Mouse (Mus musculus) liver, embryonic 12.5 days (tissue): ENCODE measurements around the gene Ccnc. TPM values are rescaled to one million over a fixed set of nuclear protein-coding genes. Genes with fewer than 3 reads are reported as not detected.
A peak's percentile ranks its signal among the peaks of the same experiment; 100 is the strongest.

Experiments
- ATAC-seq: fragments of 200-750 bp; cut with Nextera tagmentation; 2 replicates; pipeline ENCODE4 v1.8.0; 2017; ENCODE audit warnings: moderate number of reproducible peaks, mild to moderate bottlenecking, moderate library complexity
- H3K27ac ChIP-seq: fragments of 300-500 bp; sonication (generic); 2 replicates; pipeline ENCODE4 v1.5.1; 2016; ENCODE audit warnings: mild to moderate bottlenecking
- H3K27me3 ChIP-seq: fragments of 300-500 bp; sonication (generic); replicated peaks from 2 replicates; pipeline ENCODE4 v1.6.1; 2016; ENCODE audit warnings: mild to moderate bottlenecking, moderate library complexity
- H3K36me3 ChIP-seq: fragments of 300-500 bp; sonication (generic); 2 replicates; pipeline ENCODE4 v1.6.1; 2016; ENCODE audit warnings: mild to moderate bottlenecking, moderate library complexity
- H3K4me1 ChIP-seq: fragments of 300-500 bp; sonication (generic); 2 replicates; pipeline ENCODE4 v1.6.1; 2016
- H3K4me2 ChIP-seq: fragments of 300-500 bp; sonication (generic); 2 replicates; pipeline ENCODE4 v1.6.1; 2016; ENCODE audit warnings: mild to moderate bottlenecking, moderate library complexity
- H3K4me3 ChIP-seq: fragments of 300-500 bp; sonication (generic); 2 replicates; pipeline ENCODE4 v1.5.1; 2016; ENCODE audit warnings: mild to moderate bottlenecking, moderate library complexity
- H3K9ac ChIP-seq: fragments of 300-500 bp; sonication (generic); 2 replicates; pipeline ENCODE4 v1.6.1; 2016; ENCODE audit warnings: mild to moderate bottlenecking, moderate library complexity
- H3K9me3 ChIP-seq: fragments of 300-500 bp; sonication (generic); replicated peaks from 2 replicates; pipeline ENCODE4 v1.6.1; 2016; ENCODE audit warnings: mild to moderate bottlenecking, moderate library complexity
- WGBS: fragments of 180-500 bp; shearing (Covaris S2); methylation state at CpG from one replicate; pipeline ENCODE4 v1.1.7; 2016; ENCODE audit not compliant: insufficient replicate concordance; 5-methylcytosine and 5-hydroxymethylcytosine counted together
- polyA plus RNA-seq: library from polyadenylated mRNA; unstranded; fragments of >200 nt; fragmentation: Nextera tagmentation; extraction: Ambion mirVana; gene quantifications from 2 replicates; pipeline ENCODE4 v1.2.1, GENCODE M21; 2016

The Ccnc gene
- polyA plus RNA-seq, 1 experiment from 2014 or later: 29.1 TPM

DNA sequence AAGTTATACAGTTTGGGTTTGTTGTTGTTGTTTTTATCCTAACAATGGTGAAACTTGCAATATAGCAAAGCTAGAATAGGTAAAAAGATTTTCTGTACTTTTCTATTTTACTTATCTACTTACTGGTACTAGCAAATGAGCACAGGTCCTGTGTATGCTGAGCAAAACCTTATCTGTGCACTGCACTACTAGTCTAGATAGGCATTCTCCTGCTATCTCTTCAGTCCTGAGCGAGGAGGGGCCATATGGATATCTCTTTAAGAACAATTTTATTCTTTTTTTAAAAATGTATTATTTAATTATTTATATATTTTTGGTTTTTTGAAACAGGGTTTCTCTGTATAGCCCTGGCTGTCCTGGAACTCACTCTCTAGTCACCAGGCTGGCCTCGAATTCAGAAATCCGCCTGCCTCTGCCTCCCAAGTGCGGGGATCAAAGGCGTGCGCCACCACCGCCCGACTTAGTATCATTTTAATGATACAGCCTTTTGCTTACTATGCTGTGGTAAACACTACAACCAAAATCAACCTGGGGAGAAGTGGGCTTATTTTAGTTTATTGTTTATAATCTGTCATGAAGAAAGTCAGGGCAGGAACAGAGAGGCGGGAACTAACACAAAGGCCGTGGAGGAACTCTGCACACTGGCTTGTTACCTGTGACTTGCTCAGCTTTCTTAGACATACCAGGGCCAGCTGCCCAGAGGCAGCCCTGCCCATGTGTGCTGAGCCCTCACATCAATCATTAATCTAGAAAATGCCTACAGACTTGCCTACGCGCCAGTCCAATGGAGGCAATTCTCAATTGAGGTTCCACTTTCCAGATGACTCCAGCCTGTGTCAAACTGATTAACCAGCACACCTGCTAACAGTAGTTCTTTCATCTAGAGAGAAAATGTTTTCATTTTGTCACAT, 53.6 kb downstream of the Ccnc start:
- 46% methylated on average over 12 of the region's 12 CpGs for WGBS
- Histone ChIP-seq H3K4me3 (peak overlapping the region; percentile 19), H3K4me2 (peak overlapping the region; percentile 61), H3K27me3 (no peaks in the 10 kb centered on the region), H3K9ac (peak overlapping the region; percentile 59), H3K4me1 (peaks cover 75% of the 10 kb centered on the region), H3K9me3 (no peaks in the 10 kb centered on the region), H3K36me3 (peaks cover 54% of the 10 kb centered on the region), H3K27ac (peak overlapping the region; percentile 95)
- peak; percentile 88 for ATAC-seq

DNA sequence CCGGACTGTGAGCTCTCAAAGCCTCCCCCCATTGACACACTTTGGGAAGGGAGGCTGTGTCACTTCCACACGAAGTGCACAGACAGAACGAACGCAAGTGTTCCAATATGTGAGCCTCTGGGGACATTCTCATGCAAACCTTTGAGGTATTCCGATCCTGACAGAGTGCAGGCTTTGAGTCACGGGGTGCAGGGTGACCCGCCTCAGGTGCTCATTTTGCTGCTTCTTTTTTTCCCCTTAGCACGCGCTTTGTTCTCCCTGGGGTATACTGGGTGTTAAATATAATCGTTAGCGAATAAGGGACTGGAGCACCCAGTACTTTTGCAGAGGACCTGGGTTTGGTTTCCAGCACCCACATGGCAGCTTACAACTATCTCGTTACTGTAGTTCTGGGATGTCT, 58.8 kb downstream of the Ccnc start:
- Histone ChIP-seq H3K27me3 (no peaks in the 10 kb centered on the region), H3K4me2 (no peak overlapping the region), H3K9me3 (no peaks in the 10 kb centered on the region), H3K36me3 (peaks cover 89% of the 10 kb centered on the region), H3K4me3 (no peak overlapping the region), H3K4me1 (peaks cover 50% of the 10 kb centered on the region), H3K27ac (no peak overlapping the region), H3K9ac (no peak overlapping the region)
- ATAC-seq: no peak
- 89% methylated on average over 12 of the region's 12 CpGs for WGBS

GRCm38 (mm10) chr4:21788903-21789302, 61.4 kb downstream of the Ccnc start:
- WGBS: 67% methylated on average over 6 of the region's 6 CpGs
- H3K4me3 ChIP-seq: no peak overlapping the region
- no peaks in the 10 kb centered on the region for H3K9me3 ChIP-seq
- peaks cover 85% of the 10 kb centered on the region for H3K36me3 ChIP-seq
- no peak overlapping the region for H3K27ac ChIP-seq
- H3K27me3 ChIP-seq: no peaks in the 10 kb centered on the region
- peaks cover 26% of the 10 kb centered on the region for H3K4me1 ChIP-seq
- no peak overlapping the region for H3K4me2 ChIP-seq
- ATAC-seq: peak; percentile 70
- no peak overlapping the region for H3K9ac ChIP-seq

- WGBS: 91% methylated on average over 4 of the region's 4 CpGs
- H3K9me3 ChIP-seq: no peaks in the 10 kb centered on the region
- peaks cover 21% of the 10 kb centered on the region for H3K4me1 ChIP-seq
- H3K27ac ChIP-seq: no peak overlapping the region
- H3K9ac ChIP-seq: no peak overlapping the region
- no peak for ATAC-seq
- H3K27me3 ChIP-seq: no peaks in the 10 kb centered on the region
- H3K4me2 ChIP-seq: no peak overlapping the region
- no peak overlapping the region for H3K4me3 ChIP-seq
- peaks cover 76% of the 10 kb centered on the region for H3K36me3 ChIP-seq
These were observed 62.3 kb downstream of the Ccnc start for GRCm38 (mm10) chr4:21789836-21790235.

- no peak for ATAC-seq
- H3K4me2 ChIP-seq: no peak overlapping the region
- no peak overlapping the region for H3K4me3 ChIP-seq
- WGBS: 65% methylated on average over 3 of the region's 3 CpGs
- H3K27me3 ChIP-seq: no peaks in the 10 kb centered on the region
- H3K4me1 ChIP-seq: peaks cover 4% of the 10 kb centered on the region
- H3K9me3 ChIP-seq: no peaks in the 10 kb centered on the region
- H3K27ac ChIP-seq: no peak overlapping the region
- H3K36me3 ChIP-seq: peaks cover 69% of the 10 kb centered on the region
- H3K9ac ChIP-seq: no peak overlapping the region
These were observed 66.1 kb downstream of the Ccnc start for GRCm38 (mm10) chr4:21793631-21794030.

DNA sequence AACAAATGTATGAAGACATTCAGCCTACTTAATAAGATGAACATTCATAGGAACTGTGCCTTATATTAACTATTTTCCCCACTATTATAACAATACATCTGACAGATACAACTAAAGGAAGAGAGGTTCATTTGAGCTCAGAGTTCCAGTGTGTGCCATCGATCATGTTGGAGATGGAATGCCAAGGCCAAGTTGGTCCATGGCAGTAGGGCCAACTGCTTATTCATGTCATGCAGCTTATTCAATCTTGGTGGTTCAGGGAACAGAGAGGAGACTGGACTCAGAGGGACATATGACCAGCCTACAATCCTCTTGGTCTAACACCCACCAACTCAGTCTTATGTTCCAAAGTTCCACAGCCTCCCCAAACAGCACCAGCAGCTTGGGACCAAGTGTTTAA, 73.5 kb downstream of the Ccnc start:
- Histone ChIP-seq H3K27ac (peak overlapping the region; percentile 58; the same call in 1 of the 2 replicates), H3K36me3 (peaks cover 89% of the 10 kb centered on the region)
- 92% methylated on average over 1 of the region's 1 CpGs for WGBS

GRCm38 (mm10) chr4:21801620-21802019, 74.1 kb downstream of the Ccnc start:
- H3K27ac ChIP-seq: peak overlapping the region; percentile 58; the same call in 1 of the 2 replicates
- ATAC-seq: peak; percentile 90

More for the DNA sequence above, 73.5 kb downstream of the Ccnc start:
- H3K4me2 ChIP-seq: no peak overlapping the region
- no peaks in the 10 kb centered on the region for H3K27me3 ChIP-seq
- ATAC-seq: no peak
- H3K9ac ChIP-seq: no peak overlapping the region
- no peak overlapping the region for H3K4me3 ChIP-seq
- H3K9me3 ChIP-seq: no peaks in the 10 kb centered on the region
- H3K4me1 ChIP-seq: peaks cover 15% of the 10 kb centered on the region

DNA sequence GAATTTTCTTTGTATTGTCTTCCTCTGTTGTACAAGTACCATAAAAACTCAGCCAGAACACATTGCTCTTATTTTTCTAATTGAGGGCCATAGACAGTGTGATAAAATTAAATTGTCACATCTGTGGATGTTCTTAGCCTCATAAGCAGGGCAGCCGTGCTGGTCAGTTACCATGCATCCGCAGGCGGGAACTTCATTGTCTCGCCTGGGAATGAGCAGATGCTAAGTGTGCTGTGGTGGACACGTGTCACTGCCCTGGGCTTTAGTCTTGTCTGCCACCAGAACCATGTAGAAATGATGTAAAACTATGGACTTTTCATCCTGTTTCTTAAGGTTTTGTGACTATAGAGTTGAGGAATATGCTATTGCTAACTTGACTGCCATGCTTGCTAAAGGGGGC, 79.7 kb downstream of the Ccnc start:
- H3K4me1 ChIP-seq: no peaks in the 10 kb centered on the region

More at GRCm38 (mm10) chr4:21801620-21802019, 74.1 kb downstream of the Ccnc start:
- no peaks in the 10 kb centered on the region for H3K9me3 ChIP-seq
- no peak overlapping the region for H3K4me2 ChIP-seq
- no peak overlapping the region for H3K4me3 ChIP-seq
- H3K36me3 ChIP-seq: peaks cover 90% of the 10 kb centered on the region
- WGBS: 74% methylated on average over 2 of the region's 2 CpGs
- H3K27me3 ChIP-seq: no peaks in the 10 kb centered on the region
- H3K9ac ChIP-seq: no peak overlapping the region
- peaks cover 15% of the 10 kb centered on the region for H3K4me1 ChIP-seq

More for the DNA sequence above, 79.7 kb downstream of the Ccnc start:
- Histone ChIP-seq H3K9ac (no peak overlapping the region), H3K4me3 (no peak overlapping the region), H3K4me2 (no peak overlapping the region), H3K36me3 (peaks cover 86% of the 10 kb centered on the region), H3K27ac (no peak overlapping the region), H3K9me3 (no peaks in the 10 kb centered on the region), H3K27me3 (no peaks in the 10 kb centered on the region)
- WGBS: 80% methylated on average over 5 of the region's 5 CpGs
- ATAC-seq: no peak

Other genes with a start within 250 kb of the Ccnc start
- gene Prdm13, start 41.7 kb upstream of the Ccnc start, polyA plus RNA-seq: not detected in 2 replicates
- gene Usp45, start 39.5 kb downstream of the Ccnc start, polyA plus RNA-seq: 17.3 and 21.3 TPM in 2 replicates
- 19.5 and 20.6 TPM in 2 replicates for gene Tstd3, start 39.5 kb downstream of the Ccnc start, polyA plus RNA-seq
- gene Pnisr, start 119.9 kb downstream of the Ccnc start, polyA plus RNA-seq: 59.2 and 59.4 TPM in 2 replicates
- 11.6 and 12.4 TPM in 2 replicates for gene Coq3, start 152.0 kb downstream of the Ccnc start, polyA plus RNA-seq
- gene Faxc, start 203.6 kb downstream of the Ccnc start, polyA plus RNA-seq: 0.31 and 0.36 TPM in 2 replicates